Mouse (Mus musculus) telencephalon, adult 2 months (tissue): ENCODE data around the gene P3h1.

Source experiments
- DNase-seq: peaks from one replicate; pipeline ENCODE4 v3.0.0-alpha.2; 2011; ENCODE audit warnings: low read depth, low spot score

The P3h1 gene

DNA sequence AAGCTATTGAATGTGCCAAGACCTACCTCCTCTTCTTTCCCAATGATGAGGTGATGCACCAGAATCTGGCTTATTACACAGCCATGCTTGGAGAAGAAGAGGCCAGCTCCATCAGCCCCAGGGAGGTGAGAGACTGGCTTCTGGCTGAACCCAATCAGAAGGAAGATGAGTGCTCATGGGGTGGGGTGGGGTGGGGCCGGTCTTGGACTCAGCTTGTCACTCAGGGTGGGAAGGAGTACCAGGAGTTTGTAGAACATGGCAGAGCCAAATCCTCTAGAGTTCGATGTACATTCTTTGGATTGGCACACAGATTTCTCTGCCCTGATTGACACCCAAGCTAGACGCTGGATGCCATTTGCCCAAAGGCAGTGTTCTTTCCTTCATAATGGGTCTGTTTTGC, 5.9 kb downstream of the P3h1 start:
- DNase-seq = no peak

DNA sequence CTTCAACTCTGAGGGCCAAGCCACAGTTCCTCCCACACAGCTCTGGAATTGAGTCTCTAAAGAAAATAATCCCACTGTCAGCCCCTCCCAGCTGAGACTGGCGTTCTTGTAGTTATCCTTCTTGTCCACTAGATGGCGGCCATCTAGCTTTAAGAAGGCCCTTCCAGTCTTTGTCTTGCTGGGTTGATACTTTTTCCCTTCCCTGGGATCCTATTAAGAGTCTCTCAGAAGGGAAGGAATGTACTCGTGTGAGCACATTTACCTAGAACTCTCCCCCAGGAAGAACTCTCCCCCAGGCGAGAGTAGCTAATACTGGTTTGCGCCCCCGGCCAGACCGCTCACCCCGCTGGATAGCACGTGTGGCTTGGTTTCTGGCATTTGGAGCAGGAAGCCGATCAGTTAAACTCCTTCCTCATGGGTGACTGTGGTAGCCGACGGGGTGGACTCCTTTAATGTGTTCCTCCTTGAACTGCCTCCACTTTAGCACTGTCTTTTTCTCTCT, 6.5 kb downstream of the P3h1 start:
- DNase-seq = peak; percentile 70

DNA sequence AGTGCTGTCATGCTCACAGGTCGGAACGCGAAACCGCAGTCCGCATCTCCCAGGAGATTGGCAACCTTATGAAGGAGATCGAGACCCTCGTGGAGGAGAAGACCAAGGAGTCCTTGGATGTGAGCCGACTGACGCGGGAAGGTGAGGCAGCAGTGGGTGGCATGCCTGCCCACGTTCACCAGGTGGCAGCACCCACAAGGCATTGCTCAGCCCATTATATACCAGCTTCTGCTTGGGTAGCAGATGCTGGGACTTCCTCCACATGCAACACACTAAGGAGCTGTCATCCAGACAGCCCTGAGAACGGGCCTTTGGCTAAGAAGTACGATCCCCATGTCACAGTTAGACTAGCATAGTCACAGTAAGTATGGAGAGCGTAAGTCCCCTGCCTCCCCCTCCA, 8.9 kb downstream of the P3h1 start:
- peak; percentile 69 for DNase-seq

DNA sequence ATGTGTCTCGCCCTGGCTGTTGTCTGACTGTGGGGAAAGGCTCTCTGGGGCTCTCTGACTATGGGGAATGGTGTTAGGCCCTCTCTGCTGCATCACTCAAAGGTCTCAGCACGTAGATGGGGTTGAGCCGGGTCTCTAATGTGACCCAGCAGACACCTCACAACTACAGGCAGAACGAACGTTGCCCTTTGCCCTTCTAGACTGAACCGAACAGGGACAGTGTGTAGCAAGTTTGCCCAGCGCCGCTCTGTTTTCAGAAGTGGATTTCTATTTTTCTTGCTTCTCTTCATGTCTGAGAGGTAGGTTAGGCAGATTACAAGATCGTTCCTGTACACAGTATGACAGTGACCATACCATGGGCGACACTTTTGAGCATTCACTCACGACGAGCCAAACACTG, 9.9 kb downstream of the P3h1 start:
- no peak for DNase-seq

DNA sequence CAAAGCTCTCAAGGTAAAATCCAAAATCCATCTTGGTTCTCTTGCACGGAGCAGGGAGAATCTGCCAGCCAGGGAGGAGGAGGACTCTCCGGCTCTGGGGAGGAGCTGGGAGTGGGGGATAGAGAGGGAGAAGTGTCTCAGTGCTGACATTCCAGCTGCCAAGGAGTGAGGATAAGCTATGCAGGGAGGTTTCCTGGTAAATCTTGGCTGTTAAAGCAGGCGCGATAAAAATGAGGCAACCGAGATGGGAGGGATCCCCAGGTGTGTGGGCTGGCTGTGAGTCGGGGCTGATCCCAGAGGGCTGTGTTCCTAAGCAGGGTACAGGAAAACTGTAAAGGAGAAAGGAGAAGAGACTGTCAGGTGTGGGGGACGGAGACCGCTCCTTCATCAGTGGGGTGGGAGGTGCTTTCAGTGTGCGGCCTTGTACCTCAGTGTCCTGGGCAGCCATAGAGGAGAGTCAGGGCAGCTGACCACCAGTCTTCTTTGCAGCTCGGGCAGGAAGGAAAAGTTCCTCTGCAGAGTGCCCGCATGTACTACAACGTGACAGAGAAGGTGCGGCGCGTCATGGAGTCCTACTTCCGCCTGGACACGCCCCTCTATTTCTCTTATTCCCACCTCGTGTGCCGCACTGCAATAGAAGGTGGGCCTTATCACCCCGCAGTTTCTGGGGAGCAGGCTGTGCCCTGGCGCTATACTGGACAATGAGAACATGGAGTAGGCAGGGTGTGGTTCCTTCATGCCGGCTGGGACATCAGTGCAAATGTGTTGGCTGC, 11.9 kb downstream of the P3h1 start:
- peak; percentile 86 for DNase-seq

DNA sequence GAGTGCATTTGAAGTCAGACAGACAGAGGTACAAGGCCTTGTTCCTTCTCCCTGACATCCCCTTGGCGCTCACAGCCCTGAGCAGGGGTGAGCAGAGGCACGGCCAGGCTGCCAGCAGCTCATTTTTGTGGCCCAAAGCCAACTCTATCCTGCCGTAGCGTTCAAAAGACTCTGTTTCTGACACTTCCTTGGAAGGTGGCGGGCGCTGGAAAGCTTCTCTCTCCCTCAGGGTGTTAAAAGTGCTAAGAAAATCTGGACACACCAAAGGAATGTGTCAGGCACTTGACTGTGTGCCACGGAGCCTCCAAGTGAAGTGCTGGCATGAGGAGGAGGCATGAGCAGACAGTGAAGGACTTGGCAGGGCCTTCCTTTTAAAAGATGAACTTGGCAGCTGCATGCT, 12.8 kb downstream of the P3h1 start:
- DNase-seq = peak; percentile 84

DNA sequence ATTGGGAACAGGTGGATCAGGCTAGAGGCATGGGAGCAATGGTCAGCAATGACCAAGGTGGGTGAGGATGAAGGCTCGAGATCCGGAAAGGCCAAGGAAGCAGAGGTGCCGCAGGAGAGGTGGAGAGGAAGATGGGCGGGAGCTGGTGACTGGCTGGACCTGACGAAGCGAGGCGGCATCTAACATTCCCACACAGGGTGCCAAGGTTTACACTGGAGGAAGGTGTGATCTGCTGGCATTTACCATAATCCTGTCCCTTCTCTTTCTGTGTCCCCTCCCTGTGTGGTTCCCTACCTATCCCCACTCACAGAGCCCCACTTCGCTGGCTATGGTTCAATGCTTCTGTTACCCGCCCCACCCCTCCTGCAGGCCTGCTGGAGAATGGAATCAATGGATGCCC, 13.2 kb downstream of the P3h1 start:
- DNase-seq = peak; percentile 36

DNA sequence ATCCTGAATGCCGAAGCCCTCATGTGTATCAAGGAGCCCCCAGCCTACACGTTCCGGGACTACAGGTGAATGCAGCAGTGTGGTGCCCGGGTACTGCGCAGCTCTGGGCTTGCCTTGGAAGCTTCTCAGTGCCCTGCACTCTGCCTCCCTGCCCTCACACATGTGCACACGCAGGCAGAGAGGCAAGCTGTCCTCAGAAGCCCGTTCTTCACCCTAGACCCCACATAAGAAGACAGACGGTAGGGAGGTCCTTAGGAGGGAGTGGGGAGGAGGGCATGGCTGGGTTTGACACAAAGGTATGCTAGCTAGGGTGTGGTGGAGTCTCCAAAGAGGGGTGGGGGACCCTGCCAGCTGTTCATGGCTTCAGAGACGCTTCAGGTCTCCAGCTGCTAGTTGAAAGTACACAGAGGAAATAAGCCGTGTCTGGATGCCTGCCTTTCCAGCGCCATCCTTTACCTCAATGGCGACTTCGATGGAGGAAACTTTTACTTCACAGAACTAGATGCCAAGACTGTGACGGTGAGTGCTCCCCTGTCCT, 14.0 kb downstream of the P3h1 start:
- DNase-seq = no peak

DNA sequence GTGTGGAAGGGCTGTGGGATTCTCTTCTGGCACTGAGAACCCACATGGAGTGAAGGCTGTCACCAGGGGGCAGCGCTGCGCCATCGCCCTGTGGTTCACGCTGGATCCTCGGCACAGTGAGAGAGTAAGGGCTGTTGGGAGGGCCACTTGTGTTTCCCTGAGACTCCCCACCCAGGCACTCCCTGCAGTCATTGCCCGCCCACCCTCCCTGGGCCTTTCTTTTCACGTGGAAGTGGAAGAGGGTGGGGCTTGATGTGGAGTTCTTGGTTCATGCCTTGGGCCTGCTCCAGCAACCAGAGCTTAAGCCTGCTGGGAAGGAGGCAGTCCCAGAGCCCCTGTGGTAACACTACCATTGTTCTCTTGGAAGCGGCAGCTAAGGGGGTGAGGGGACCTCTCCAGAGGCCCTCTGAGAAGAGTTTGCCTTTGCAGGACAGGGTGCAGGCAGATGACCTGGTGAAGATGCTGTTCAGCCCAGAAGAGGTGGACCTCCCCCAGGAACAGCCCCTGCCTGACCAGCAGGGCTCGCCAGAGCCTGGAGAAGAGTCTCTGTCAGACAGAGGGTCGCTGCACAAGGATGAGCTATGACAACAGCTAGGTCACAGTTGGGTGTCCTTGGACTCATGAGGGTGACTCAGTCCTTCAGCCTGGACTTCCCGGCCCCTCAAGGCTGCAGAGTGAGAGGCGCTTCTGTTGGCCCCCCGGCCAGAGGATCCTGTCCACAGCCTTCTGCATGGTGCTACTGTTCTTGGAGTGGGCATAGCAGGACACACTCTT, 14.9 kb downstream of the P3h1 start:
- no peak for DNase-seq

DNA sequence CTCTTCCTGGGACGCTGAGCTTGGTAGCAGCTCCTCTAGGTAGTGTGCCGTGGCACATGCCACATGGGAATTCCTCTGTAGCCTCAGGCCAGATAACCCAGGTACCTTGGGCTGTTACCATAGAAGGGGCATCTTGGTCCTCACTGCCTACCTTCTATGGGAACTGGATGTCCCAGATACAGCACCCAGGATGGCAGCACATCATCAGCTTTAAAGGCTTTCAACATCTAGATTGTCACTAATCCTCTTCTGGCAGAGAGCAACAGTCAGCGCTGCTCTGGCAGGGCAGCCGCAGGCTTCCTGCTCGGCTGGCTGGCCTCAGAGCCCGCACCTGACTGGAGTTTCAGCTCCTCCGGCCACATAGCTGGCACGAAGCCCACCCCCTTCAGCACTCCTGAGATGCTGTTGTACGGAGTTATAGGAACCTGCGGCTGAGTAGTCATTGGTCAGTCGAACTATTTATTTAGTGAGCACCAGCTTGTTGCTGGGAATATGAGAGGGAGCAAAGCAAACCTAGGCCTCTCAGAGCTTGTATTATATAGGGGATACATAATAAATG, 15.8 kb downstream of the P3h1 start:
- no peak for DNase-seq

DNA sequence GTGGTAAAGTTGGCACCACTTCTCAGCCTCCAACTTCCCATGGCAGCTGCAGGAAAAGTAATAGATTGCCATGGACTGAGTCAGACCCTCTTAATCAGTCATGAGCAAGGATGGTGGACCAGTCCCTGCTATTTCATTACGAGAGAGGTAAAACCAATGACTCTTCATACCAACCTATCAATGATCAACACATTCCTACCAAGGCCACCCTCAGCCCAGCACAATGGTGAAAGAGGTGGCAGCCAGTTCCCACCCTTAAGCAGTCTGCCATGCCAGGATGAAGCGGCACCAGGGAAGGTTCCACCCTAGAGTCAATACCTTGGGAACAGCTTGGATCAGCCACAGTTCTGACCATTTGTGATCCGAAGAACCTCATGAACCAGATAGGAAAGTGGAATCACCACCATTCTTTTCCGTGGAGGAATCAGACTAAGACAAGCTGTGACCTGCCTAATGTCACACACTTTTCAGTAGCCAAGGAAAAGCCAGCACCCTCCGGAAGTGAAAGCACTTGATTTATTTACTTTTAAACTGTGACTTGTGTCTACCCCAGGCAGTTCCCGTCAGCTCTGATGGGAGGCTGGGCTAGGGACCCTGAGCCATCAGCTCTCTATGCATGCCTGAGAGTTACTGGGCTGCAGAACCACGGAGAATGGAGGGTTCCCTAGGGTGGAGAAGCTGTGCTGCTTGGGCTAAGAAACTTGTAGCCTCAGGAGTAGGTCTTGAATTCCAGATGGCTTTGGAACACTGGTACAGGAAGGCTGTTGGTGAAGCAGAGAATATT, 19.5 kb downstream of the P3h1 start:
- DNase-seq = no peak

DNA sequence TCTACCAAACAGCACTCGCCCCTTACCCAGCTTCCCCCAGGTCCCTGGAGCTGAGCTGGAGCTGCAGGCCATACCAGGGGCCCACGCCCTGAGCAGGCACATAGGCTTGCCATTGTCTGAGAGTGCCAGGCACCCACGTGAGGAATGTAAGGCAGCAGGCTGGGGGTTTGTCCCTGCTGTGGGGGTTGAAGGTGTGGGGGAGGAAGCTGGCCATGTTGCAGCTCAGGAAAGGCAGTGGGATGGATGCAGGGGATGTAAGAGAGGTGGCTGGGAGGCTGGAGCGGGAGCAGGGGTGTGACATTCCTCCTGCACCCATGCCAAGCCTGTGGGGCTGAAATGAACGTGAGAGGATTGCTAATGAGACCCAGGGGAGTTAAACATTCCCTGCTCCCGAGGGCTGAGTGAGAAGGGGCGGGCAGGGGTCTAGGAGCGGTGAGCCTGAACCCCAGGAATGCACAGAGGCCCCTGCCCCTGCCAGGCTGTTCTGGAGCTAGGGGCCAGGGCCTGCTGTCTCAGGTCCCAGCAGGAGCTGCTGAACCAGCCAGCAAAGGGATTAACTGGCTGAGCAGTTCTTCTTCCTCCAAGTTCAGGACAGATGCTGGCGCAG, 21.4 kb downstream of the P3h1 start:
- peak; percentile 39 for DNase-seq

DNA sequence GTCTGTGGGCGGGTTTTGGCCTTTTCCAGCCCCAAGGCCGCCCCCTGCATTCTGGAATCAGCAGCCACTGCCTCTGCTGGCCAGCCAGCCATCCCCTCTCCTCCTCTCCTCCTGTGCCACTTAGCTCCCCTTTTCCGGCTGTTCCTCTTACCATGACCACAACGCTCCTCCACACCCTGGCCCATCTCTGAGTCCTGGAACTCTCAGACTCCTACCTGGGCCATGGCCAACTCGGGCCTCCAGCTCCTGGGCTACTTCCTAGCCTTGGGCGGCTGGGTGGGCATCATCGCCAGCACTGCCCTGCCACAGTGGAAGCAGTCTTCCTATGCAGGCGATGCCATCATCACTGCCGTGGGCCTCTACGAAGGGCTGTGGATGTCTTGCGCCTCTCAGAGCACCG, 22.6 kb downstream of the P3h1 start, which contains the start of gene Cldn19:
Gene Cldn19 (plus strand): TSS at position 64 of the 400 bp plus-strand sequence.
- no peak for DNase-seq

DNA sequence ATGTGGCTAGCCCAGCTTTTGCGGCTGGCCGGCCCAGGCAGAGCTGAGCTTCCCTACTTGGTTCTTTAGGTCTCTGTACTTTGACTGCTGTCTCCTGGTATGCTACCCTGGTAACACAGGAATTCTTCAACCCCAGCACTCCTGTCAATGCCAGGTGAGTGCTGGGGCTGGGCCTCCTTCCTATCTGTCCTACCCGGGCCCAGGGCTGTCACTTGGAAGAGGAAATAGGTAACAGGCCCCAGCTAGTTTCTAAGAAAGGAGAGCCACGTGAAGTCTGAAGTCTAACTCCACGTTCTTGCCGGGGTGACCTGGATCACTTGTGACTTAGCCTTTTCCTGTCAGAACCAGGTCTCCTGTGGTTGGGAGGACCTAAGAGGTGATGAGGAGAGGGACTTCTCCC, 24.4 kb downstream of the P3h1 start:
- no peak for DNase-seq

DNA sequence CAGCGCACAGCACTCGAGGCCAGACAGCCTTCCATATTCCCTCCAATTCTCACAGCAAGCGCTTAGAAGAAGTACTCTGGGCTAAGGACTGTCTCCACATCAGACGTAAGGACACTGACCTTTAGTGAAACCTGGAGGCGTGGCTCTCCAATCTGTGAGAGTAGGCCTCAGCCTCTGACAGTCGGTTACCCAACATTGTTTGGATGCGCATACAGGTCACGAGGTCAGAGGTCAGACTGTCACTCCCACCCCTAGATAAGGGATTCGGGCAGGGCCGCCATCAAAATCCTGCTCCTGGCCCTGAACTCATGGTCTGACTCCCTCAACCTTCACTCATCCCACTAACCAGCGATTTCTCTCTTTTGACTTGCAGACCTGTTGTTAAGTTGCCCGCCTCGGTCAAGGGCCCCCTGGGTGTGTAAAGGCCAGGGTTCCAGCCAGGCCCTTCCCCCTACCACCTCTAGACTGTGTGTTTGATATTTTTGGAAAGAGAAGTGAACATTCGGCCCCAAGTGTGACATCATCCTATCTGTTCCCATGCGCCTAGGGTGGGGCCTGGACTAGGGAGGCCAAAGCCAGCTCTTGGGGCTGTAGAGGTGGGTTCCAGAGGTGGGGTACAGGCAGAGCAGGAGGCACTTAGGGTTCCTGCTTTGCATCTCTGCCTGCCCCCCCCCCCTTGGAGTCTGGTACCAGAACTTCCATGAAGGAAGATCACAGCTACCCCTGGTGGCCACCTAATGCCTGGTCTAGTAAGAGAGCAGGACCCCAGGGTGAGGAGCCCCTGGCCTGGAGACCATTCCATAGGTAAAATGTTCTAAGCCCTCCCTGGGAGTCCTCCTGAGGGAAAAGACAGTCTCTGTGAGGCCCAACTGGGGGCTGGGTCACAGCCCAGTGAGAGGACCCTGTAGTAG, 26.9 kb downstream of the P3h1 start:
- DNase-seq = no peak

DNA sequence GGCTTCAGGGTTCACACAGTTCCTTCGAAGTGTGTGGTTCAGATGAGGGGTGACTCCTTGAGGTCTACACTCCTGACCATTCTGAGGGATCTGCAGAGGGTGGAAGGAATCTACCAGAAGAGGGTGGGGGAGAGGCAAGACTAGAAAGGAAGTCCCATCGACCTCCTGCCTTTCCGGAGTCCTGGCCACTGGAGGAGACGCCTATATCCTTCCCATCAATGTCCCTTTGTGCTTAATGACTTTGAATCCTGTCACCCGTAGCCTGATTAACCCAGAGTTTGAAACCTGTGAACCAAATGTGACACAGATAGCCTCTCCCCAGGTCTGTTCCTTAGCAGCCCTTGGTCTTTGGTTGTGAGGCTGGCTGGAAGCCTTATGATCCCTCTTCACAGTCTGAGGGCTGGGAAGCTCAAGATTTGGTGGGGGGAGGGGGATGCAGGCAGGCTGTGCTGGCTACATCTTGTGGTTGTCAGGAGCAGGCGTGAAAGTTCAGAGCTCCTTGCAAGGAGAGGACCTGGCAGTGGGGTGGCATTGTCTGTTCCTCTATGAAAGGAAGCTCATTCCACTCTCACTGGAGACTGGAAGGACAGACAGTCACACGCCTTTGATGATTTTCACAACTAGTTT, 28.5 kb downstream of the P3h1 start:
- no peak for DNase-seq

DNA sequence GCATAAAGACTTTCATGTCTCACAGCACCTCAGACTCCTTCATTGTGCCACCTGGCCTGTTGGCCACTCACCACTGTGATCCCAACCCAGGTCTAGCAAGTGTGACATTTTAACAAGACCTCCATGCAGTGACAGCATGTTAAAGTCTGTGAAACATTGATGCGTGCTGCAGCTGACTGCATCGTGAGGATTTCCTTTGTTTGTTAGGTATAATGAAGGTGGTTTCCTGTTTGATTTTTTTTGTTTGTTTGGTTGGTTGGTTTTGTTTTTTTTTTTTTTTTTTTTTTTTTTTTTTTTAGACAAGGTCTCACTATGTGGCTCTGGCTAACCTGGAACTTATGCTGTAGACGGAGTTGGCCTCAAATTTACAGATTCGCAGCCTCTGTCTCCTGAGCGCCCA, 29.8 kb downstream of the P3h1 start:
- DNase-seq = no peak

DNA sequence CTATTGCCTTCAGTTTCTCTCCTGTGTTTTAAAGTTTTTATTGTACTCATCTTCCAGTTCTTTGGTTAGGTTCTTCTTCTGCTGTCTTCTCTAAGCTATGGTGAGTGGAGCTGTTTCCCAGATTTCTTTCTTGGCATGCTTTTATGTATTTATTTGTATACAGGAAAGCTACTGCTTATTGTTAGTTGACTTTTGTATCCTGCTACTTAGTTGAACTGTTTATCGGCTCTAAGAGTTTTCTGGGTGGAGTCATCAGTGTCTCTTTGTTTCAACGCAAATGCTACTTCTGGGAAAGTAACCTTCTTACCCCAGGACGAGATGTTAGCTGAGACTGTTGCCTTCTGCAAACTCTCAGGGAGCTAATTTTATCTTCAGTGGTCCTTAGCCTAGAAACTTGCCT, 30.7 kb downstream of the P3h1 start:
- DNase-seq = no peak

DNA sequence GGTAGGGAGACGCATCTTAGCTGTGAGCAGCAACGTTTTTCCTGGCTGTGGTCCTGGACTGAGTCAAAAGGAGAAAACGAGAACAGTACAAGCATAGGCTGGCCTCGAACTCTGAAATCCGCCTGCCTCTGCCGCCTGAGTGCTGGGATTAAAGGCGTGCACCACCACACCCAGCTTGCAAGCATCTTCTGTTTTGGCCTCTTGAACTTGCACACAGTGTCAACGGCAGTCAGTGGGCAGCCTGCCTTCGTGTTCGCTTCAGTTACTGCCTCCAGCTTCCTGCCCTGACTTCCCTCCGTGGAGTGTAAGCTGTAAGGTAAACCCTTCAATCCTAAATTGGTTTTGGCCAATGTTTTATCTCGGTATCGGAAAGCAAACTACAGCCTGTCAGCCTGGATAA, 33.9 kb downstream of the P3h1 start:
- DNase-seq = no peak

DNA sequence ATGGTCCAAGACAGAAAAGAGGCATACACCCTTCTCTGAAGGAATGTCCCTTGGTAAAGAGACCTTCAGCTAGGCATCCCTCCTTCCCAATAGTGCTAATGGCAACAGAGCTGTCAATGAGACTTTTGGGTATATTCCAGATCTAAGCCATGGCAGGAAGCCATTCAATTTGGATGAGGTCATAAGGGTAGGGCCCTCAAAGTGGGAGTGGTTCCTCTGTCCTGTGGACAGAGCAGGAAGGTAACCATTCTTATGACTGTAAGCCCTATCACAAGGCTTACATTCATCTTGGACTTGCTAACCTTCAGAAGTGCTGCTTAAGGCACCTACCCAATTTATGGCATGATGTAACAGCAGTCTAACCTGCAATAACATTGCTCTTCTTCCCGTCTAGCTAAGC, 41.9 kb downstream of the P3h1 start:
- DNase-seq = no peak
